Mouse (Mus musculus): Measurements from ENCODE around the gene Tuba1c. TPM values are rescaled to one million over a fixed set of nuclear protein-coding genes. Genes with fewer than 3 reads are reported as not detected.

Tuba1c gene
- total and polyA plus RNA-seq, 2 experiments from 2014 or later, result 97.1 to 309 TPM

DNA sequence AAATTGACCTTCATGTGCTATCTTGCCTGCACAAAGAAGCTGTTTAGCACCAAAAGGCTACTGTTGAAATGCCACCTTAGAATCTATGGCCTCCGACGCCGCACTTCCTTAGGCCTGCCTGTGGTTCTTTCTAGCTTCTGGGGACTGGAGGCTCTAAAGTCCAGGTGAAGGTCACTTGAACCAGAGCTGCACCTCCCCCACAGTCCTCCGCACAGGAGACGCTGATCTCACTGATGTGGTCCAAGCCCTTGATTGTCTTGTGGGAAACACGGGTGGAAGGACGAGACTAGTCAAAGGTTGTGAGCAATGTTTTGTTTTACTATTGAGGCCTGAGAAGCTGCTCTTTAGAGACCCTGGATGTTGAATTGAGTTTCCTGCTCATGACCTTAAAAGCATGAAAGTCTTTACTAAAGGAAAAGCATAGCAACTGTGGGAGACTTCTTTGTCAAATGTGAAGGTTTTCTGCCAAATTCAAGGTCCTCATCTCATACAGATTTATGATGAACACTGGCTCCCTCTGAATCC lies 3.1 kb downstream of the Tuba1c start:
- Histone ChIP-seq H3K4me2 (ENCODE audit: low read depth, low read length) (peak overlapping the region; percentile 80), H3K9me3 (replicated peaks; ENCODE audit: control insufficient read depth, low read length) (no peaks in the 10 kb centered on the region), H3K36me3 (replicated peaks; ENCODE audit: control insufficient read depth, insufficient read depth, low read length) (peaks cover 25% of the 10 kb centered on the region), H3K4me3 (ENCODE audit: low read depth, low read length) (peak overlapping the region; percentile 78), H3K27ac (ENCODE audit: low read depth) (peak overlapping the region; percentile 14), H3K9ac (replicated peaks; ENCODE audit: low read depth, low read length) (no peak overlapping the region), H3K27me3 (ENCODE audit: control insufficient read depth, insufficient read depth, low read length) (no peaks in the 10 kb centered on the region), H3K4me1 (ENCODE audit: control insufficient read depth, insufficient read depth) (peaks cover 29% of the 10 kb centered on the region)
- DNase-seq (ENCODE audit: low spot score) (no peak), ATAC-seq (ENCODE audit: insufficient read depth, low read depth) (no peak)
- WGBS, result 48% methylated on average over 7 of the region's 7 CpGs
- TF ChIP-seq CTCF (IDR thresholded peaks at IDR 0.05; ENCODE audit: low read depth), result no peak
- TF ChIP-seq EP300 (IDR thresholded peaks at IDR 0.05; ENCODE audit: low read depth), result no peak

DNA sequence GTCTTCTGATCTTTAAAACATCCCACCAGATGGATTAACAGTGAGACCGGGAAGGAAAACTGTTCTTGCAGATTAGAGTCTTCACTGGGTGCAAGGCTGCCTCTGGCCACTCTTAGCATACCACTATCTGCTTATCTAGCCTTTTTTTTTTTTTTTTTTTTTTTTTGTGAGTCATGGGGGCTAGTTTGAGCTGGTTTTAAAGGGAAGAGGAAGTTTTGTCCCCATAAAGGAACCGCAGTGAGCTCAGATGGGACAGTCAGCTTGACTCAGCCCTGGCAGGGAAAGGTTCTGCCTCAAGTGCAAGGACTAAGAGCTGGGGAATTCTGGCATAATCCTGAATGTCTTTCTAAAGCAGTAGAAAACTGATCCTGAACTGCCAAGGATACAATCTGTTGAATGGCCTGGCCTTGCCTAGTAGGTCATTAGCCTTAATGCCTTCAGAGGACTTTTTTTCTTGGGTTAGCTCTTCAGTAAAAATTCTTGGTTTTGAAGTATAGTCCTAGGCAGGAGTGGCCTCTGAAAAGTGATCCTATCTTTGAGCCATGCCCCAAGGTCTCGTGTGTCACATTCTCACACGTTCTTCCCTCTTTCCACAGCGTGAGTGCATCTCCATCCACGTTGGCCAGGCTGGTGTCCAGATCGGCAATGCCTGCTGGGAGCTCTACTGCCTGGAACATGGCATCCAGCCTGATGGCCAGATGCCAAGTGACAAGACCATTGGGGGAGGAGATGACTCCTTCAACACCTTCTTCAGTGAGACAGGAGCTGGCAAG lies 4.0 kb downstream of the Tuba1c start:
- Histone ChIP-seq H3K4me1 (ENCODE audit: control insufficient read depth, insufficient read depth) (peaks cover 29% of the 10 kb centered on the region), H3K27me3 (ENCODE audit: control insufficient read depth, insufficient read depth, low read length) (no peaks in the 10 kb centered on the region), H3K9me3 (replicated peaks; ENCODE audit: control insufficient read depth, low read length) (no peaks in the 10 kb centered on the region), H3K27ac (ENCODE audit: low read depth) (peak overlapping the region; percentile 14), H3K4me3 (ENCODE audit: low read depth, low read length) (no peak overlapping the region), H3K9ac (replicated peaks; ENCODE audit: low read depth, low read length) (no peak overlapping the region), H3K4me2 (ENCODE audit: low read depth, low read length) (peak overlapping the region; percentile 80; the same call in 1 of the 2 replicates), H3K36me3 (replicated peaks; ENCODE audit: control insufficient read depth, insufficient read depth, low read length) (peaks cover 32% of the 10 kb centered on the region)
- TF ChIP-seq CTCF (IDR thresholded peaks at IDR 0.05; ENCODE audit: low read depth) (no peak), EP300 (IDR thresholded peaks at IDR 0.05; ENCODE audit: low read depth) (no peak)
- ATAC-seq (ENCODE audit: insufficient read depth, low read depth) (no peak), DNase-seq (ENCODE audit: low spot score) (no peak)
- WGBS, result 36% methylated on average over 7 of the region's 7 CpGs

DNA sequence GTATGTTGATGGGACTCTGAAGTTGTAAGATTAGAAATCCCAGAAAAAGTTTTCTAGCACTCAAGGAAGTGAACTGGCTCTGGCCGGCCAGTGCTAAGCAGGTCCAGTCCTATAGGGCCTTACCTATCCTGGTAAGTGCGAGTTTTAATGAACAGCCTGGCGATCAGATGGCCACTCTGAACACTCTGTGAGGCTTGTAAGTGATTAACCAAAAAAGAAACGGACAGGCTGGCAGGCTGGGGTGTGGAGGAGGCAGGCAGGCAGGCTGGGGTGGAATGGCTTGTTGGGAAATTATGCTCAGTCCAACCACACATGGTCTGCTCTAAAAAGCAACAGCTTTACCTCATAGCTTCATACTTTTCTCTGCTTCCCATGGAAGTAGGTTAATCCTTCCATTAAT lies 5.7 kb downstream of the Tuba1c start:
- Histone ChIP-seq H3K4me3 (ENCODE audit: low read depth, low read length) (no peak overlapping the region), H3K4me1 (ENCODE audit: control insufficient read depth, insufficient read depth) (peaks cover 23% of the 10 kb centered on the region), H3K4me2 (ENCODE audit: low read depth, low read length) (no peak overlapping the region), H3K27me3 (ENCODE audit: control insufficient read depth, insufficient read depth, low read length) (no peaks in the 10 kb centered on the region), H3K36me3 (replicated peaks; ENCODE audit: control insufficient read depth, insufficient read depth, low read length) (peaks cover 34% of the 10 kb centered on the region), H3K9me3 (replicated peaks; ENCODE audit: control insufficient read depth, low read length) (no peaks in the 10 kb centered on the region), H3K27ac (ENCODE audit: low read depth) (peak overlapping the region; percentile 83), H3K9ac (replicated peaks; ENCODE audit: low read depth, low read length) (no peak overlapping the region)
- 59% methylated on average over 4 of the region's 4 CpGs for WGBS
- no peak for DNase-seq (ENCODE audit: low spot score)
- ATAC-seq (ENCODE audit: insufficient read depth, low read depth), result no peak
- TF ChIP-seq CTCF (IDR thresholded peaks at IDR 0.05; ENCODE audit: low read depth), result no peak
- no peak for TF ChIP-seq EP300 (IDR thresholded peaks at IDR 0.05; ENCODE audit: low read depth)

DNA sequence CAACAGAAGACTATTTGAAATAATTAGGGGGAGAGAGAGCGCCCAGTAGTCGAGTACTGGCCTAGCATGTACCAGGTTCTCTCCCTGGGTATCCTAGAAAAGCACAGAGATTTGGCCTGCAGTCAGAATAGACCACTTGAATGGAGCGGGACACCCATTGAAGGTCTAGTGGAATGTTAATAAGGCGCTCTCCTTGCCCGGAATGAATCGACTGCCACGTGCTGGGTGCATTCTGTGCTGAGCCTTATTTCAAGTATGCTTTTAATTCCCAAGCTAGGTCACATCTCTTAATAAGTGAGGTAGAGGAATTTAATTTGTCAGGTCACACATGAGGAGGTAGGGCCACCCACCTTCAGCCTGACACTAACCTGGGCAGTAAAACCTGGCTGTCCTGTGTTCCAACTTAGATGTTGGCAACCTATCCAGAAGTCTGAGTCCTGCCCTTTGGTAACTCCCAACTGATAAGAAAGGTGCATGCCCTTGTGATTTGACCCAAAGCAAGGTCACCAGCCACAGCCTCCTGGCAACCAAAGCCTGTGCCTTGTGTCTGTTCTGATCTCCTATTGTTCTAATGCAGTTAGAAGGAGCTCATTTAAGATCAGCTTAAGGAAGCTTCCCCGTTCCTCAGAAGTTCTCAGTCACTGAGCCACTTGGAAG lies 6.7 kb downstream of the Tuba1c start:
- Histone ChIP-seq H3K4me1 (ENCODE audit: control insufficient read depth, insufficient read depth) (peaks cover 21% of the 10 kb centered on the region), H3K27me3 (ENCODE audit: control insufficient read depth, insufficient read depth, low read length) (no peaks in the 10 kb centered on the region), H3K9ac (replicated peaks; ENCODE audit: low read depth, low read length) (no peak overlapping the region), H3K4me2 (ENCODE audit: low read depth, low read length) (no peak overlapping the region), H3K36me3 (replicated peaks; ENCODE audit: control insufficient read depth, insufficient read depth, low read length) (peaks cover 34% of the 10 kb centered on the region), H3K4me3 (ENCODE audit: low read depth, low read length) (no peak overlapping the region), H3K27ac (ENCODE audit: low read depth) (peak overlapping the region; percentile 83), H3K9me3 (replicated peaks; ENCODE audit: control insufficient read depth, low read length) (no peaks in the 10 kb centered on the region)
- ATAC-seq (ENCODE audit: insufficient read depth, low read depth) (peak; percentile 82), DNase-seq (ENCODE audit: low spot score) (peak; percentile 74)
- TF ChIP-seq CTCF (IDR thresholded peaks at IDR 0.05; ENCODE audit: low read depth) (no peak), EP300 (IDR thresholded peaks at IDR 0.05; ENCODE audit: low read depth) (no peak)
- WGBS, result 43% methylated on average over 8 of the region's 8 CpGs

- H3K9ac ChIP-seq (replicated peaks; ENCODE audit: low read depth, low read length), result no peak overlapping the region
- no peak overlapping the region for H3K4me3 ChIP-seq (ENCODE audit: low read depth, low read length)
- no peaks in the 10 kb centered on the region for H3K9me3 ChIP-seq (replicated peaks; ENCODE audit: control insufficient read depth, low read length)
- ATAC-seq (ENCODE audit: insufficient read depth, low read depth) (no peak), DNase-seq (ENCODE audit: low spot score) (no peak)
- 88% methylated on average over 1 of the region's 1 CpGs for WGBS
- peaks cover 7% of the 10 kb centered on the region for H3K4me1 ChIP-seq (ENCODE audit: control insufficient read depth, insufficient read depth)
- no peak for TF ChIP-seq CTCF (IDR thresholded peaks at IDR 0.05; ENCODE audit: low read depth)
- no peak for TF ChIP-seq EP300 (IDR thresholded peaks at IDR 0.05; ENCODE audit: low read depth)
- H3K4me2 ChIP-seq (ENCODE audit: low read depth, low read length), result no peak overlapping the region
- H3K27ac ChIP-seq (ENCODE audit: low read depth), result no peak overlapping the region
- H3K27me3 ChIP-seq (ENCODE audit: control insufficient read depth, insufficient read depth, low read length), result no peaks in the 10 kb centered on the region
- H3K36me3 ChIP-seq (replicated peaks; ENCODE audit: control insufficient read depth, insufficient read depth, low read length), result peaks cover 34% of the 10 kb centered on the region
These were observed 8.3 kb downstream of the Tuba1c start for GRCm38 (mm10) chr15:99038025-99038424.

Data from heart, postnatal 0 days (tissue).